Comparison of ENCODE assay signal across 12 mouse cellular contexts in genomic region chr5:4916390-4917273, GRCm38 (mm10).
DNase-seq lines count a peak whose midpoint lies in the region; ATAC-seq and TF ChIP-seq lines count a peak whose summit lies in the region.
"Had no signal": no experiment of that assay in that cellular context is flagged by ENCODE, and none has a peak within 500 bp of the region (broad histone marks: within the 10 kb centered on the region; RNA-seq: fewer than 3 reads in every experiment).

No protein-coding gene starts in this region.

- no peaks in the 10 kb centered on the region for H3K36me3 ChIP-seq in heart, embryonic 12.5 days
- H3K36me3 ChIP-seq in thymus, adult 2 months (ENCODE audit: control insufficient read depth, insufficient read depth, low read length) = no peaks in the 10 kb centered on the region
- H3K36me3 ChIP-seq: lung, embryonic 15.5 days; stomach, embryonic 15.5 days had no signal

- no peak for ATAC-seq in heart, embryonic 12.5 days (ENCODE audit: insufficient number of reproducible peaks, low FRiP score)
- ATAC-seq: hindbrain, postnatal 0 days had no signal

- intact Hi-C loops in left cerebral cortex, postnatal 4 days (cut with DNase I) = loop anchor here (10.0 kb wide), 2 partner anchors 162 to 712 kb away; partner anchors contain the start of gene Fzd1

- no peak for TF ChIP-seq CTCF in thymus, adult 2 months (IDR thresholded peaks at IDR 0.05; ENCODE audit: borderline replicate concordance, control insufficient read depth, extremely low read depth, insufficient read depth, low read length, poor library complexity)

- no peaks in the 10 kb centered on the region for H3K27me3 ChIP-seq in heart, embryonic 12.5 days (replicated peaks)
- H3K27me3 ChIP-seq in thymus, adult 2 months (ENCODE audit: control insufficient read depth, insufficient read depth, low read length) = no peaks in the 10 kb centered on the region
- H3K27me3 ChIP-seq: lung, embryonic 15.5 days; stomach, embryonic 15.5 days had no signal

- TF ChIP-seq POLR2A in thymus, adult 2 months (IDR thresholded peaks at IDR 0.05; ENCODE audit: control insufficient read depth, extremely low read depth, insufficient read depth, low read length, poor library complexity) = no peak

- DNase-seq in gastrocnemius, postnatal 25 days = peak; percentile 16
- DNase-seq in gastrocnemius, adult 18-20 months (ENCODE audit: low spot score) = no peak
- peak; percentile 43 for DNase-seq in cerebellum, adult 11 months
- peak; percentile 60 for DNase-seq in gonadal fat pad, adult 2 months (ENCODE audit: low read depth)
- DNase-seq in left cerebral cortex, postnatal 4 days = peak; percentile 45
- no peak for DNase-seq in thymus, adult 2 months
- no peak for DNase-seq in spleen, postnatal 14 days (ENCODE audit: low spot score in 2 of 2)
- DNase-seq: heart, adult 2 months had no signal

- no peak overlapping the region for H3K4me3 ChIP-seq in heart, embryonic 12.5 days
- no peak overlapping the region for H3K4me3 ChIP-seq in thymus, adult 2 months (ENCODE audit: control insufficient read depth, insufficient read depth, low read length)
- H3K4me3 ChIP-seq: heart, adult 2 months; lung, embryonic 15.5 days; stomach, embryonic 15.5 days had no signal

- WGBS in heart, embryonic 12.5 days = 85% methylated on average over 10 of the region's 10 CpGs
- WGBS in thymus, adult 2 months = 94% methylated on average over 10 of the region's 10 CpGs

- no peak overlapping the region for H3K9ac ChIP-seq in heart, embryonic 12.5 days
- H3K9ac ChIP-seq: lung, embryonic 15.5 days; stomach, embryonic 15.5 days had no signal

- H3K27ac ChIP-seq in heart, embryonic 12.5 days (ENCODE audit: poor library complexity, severe bottlenecking) = no peak overlapping the region
- no peak overlapping the region for H3K27ac ChIP-seq in thymus, adult 2 months (ENCODE audit: control insufficient read depth, insufficient read depth, low read length)
- H3K27ac ChIP-seq: heart, adult 2 months; hindbrain, postnatal 0 days; lung, embryonic 15.5 days; stomach, embryonic 15.5 days had no signal

- H3K9me3 ChIP-seq in heart, embryonic 12.5 days (replicated peaks) = no peaks in the 10 kb centered on the region
- H3K9me3 ChIP-seq: lung, embryonic 15.5 days; stomach, embryonic 15.5 days had no signal

- no peaks in the 10 kb centered on the region for H3K4me1 ChIP-seq in heart, embryonic 12.5 days (replicated peaks)
- H3K4me1 ChIP-seq in thymus, adult 2 months (replicated peaks; ENCODE audit: control insufficient read depth, insufficient read depth, low read length) = no peaks in the 10 kb centered on the region
- H3K4me1 ChIP-seq: stomach, embryonic 15.5 days had no signal

- H3K4me2 ChIP-seq in heart, embryonic 12.5 days = no peak overlapping the region
- H3K4me2 ChIP-seq: lung, embryonic 15.5 days; stomach, embryonic 15.5 days had no signal

Comparison
In these comparisons a context has a peak if more than half of its experiments do, and no peak if none do; other contexts are left out.
1. DNase-seq: peak in gastrocnemius, postnatal 25 days (single experiment), cerebellum, adult 11 months (single experiment), gonadal fat pad, adult 2 months (single experiment) and left cerebral cortex, postnatal 4 days (single experiment); none in gastrocnemius, adult 18-20 months (single experiment), thymus, adult 2 months (single experiment) and spleen, postnatal 14 days (0 of 2).